Mouse (Mus musculus) megakaryocyte, embryonic 14.5 days (primary cell): ENCODE data around the gene Tac4.

Experiments used
- FLI1 ChIP-seq: IDR thresholded peaks from 2 replicates; pipeline ENCODE4 v1.6.1; 2012; ENCODE audit warnings: low read length, inconsistent platforms, mixed read lengths
- GATA1 ChIP-seq: IDR thresholded peaks from 3 replicates; pipeline ENCODE4 v1.6.1; 2012; ENCODE audit warnings: mixed read lengths, low read length, inconsistent platforms, borderline replicate concordance

- no peak for TF ChIP-seq GATA1
- TF ChIP-seq FLI1, result no peak
These were observed 37.0 kb upstream of the Tac4 start for GRCm38 (mm10) chr11:95224124-95224893.
